In genomic region chr1:74008966-74009365, GRCm38 (mm10) we compare ENCODE assay signal across 9 mouse cellular contexts.
A peak's percentile ranks its signal among the peaks of the same experiment; 100 is the strongest.
DNase-seq lines count a peak whose midpoint lies in the region; ATAC-seq and TF ChIP-seq lines count a peak whose summit lies in the region.
"Had no signal": no experiment of that assay in that cellular context is flagged by ENCODE, and none has a peak within 500 bp of the region (broad histone marks: within the 10 kb centered on the region; RNA-seq: fewer than 3 reads in every experiment).

No protein-coding gene starts in this region.

- peak overlapping the region; percentile 97 for H3K27ac ChIP-seq in gastrocnemius, adult 2 months
- peak overlapping the region; percentile 50; the same call in 1 of the 2 replicates for H3K27ac ChIP-seq in intestine, embryonic 16.5 days (ENCODE audit: low read length)
- peak overlapping the region; percentile 80 for H3K27ac ChIP-seq in liver, postnatal 0 days (ENCODE audit: low read depth)
- no peak overlapping the region for H3K27ac ChIP-seq in forebrain, embryonic 14.5 days (ENCODE audit: low read depth, low read length)

- H3K9ac ChIP-seq in intestine, embryonic 16.5 days (ENCODE audit: low read depth, low read length) = no peak overlapping the region
- H3K9ac ChIP-seq in liver, postnatal 0 days (replicated peaks) = 0 out of 2 replicates have a peak overlapping the region, but pooled peaks have one; percentile 7
- H3K9ac ChIP-seq in forebrain, embryonic 14.5 days (ENCODE audit: low read length) = no peak overlapping the region

- no peak for TF ChIP-seq EP300 in liver, postnatal 0 days (IDR thresholded peaks at IDR 0.05; ENCODE audit: low read depth)

- H3K27me3 ChIP-seq in intestine, embryonic 16.5 days (replicated peaks; ENCODE audit: control insufficient read depth, insufficient read depth, low read length) = no peaks in the 10 kb centered on the region
- no peaks in the 10 kb centered on the region for H3K27me3 ChIP-seq in liver, postnatal 0 days (ENCODE audit: insufficient read depth, low read length)
- H3K27me3 ChIP-seq in forebrain, embryonic 14.5 days (replicated peaks; ENCODE audit: control insufficient read depth, insufficient read depth, low read length) = no peaks in the 10 kb centered on the region
- H3K27me3 ChIP-seq: Patski had no signal

- WGBS in intestine, embryonic 16.5 days = 82% methylated on average over 3 of the region's 3 CpGs
- whole genome bisulfite sequencing in liver, postnatal 0 days (ENCODE audit: insufficient replicate concordance) = 76% methylated on average over 3 of the region's 3 CpGs
- WGBS in forebrain, embryonic 14.5 days = 94% methylated on average over 3 of the region's 3 CpGs

- TF ChIP-seq CTCF in gastrocnemius, adult 2 months (IDR thresholded peaks at IDR 0.05) = no peak
- no peak for TF ChIP-seq CTCF in liver, postnatal 0 days (IDR thresholded peaks at IDR 0.05; ENCODE audit: low read depth)

- peak overlapping the region; percentile 61 for H3K4me3 ChIP-seq in gastrocnemius, adult 2 months
- H3K4me3 ChIP-seq in intestine, embryonic 16.5 days (ENCODE audit: low read length) = no peak overlapping the region
- H3K4me3 ChIP-seq in liver, postnatal 0 days (ENCODE audit: low read depth, low read length) = no peak overlapping the region
- no peak overlapping the region for H3K4me3 ChIP-seq in forebrain, embryonic 14.5 days (ENCODE audit: low read depth, low read length)

- no peaks in the 10 kb centered on the region for H3K36me3 ChIP-seq in intestine, embryonic 16.5 days (ENCODE audit: control insufficient read depth, insufficient read depth, low read length)
- no peaks in the 10 kb centered on the region for H3K36me3 ChIP-seq in liver, postnatal 0 days (replicated peaks; ENCODE audit: insufficient read depth, low read length)
- H3K36me3 ChIP-seq in forebrain, embryonic 14.5 days (ENCODE audit: control insufficient read depth, insufficient read depth, low read length) = no peaks in the 10 kb centered on the region

- DNase-seq in gastrocnemius, adult 2 months = no peak
- no peak for DNase-seq in gastrocnemius, postnatal 10 days
- peak; percentile 81 for DNase-seq in adrenal gland, postnatal 14 days
- no peak for DNase-seq in liver, postnatal 0 days
- DNase-seq in B cell, adult 2 months = no peak
- DNase-seq in forebrain, embryonic 14.5 days (ENCODE audit: low spot score) = no peak

- H3K4me2 ChIP-seq in intestine, embryonic 16.5 days (ENCODE audit: low read depth, low read length) = no peak overlapping the region
- no peak overlapping the region for H3K4me2 ChIP-seq in liver, postnatal 0 days (ENCODE audit: low read depth, low read length)
- no peak overlapping the region for H3K4me2 ChIP-seq in forebrain, embryonic 14.5 days (ENCODE audit: low read length)

- H3K9me3 ChIP-seq in intestine, embryonic 16.5 days (ENCODE audit: control insufficient read depth, low read length) = no peaks in the 10 kb centered on the region; the same call in 1 of the 2 replicates
- peaks cover 4% of the 10 kb centered on the region; the same call in 1 of the 2 replicates for H3K9me3 ChIP-seq in liver, postnatal 0 days (ENCODE audit: low read length)
- no peaks in the 10 kb centered on the region; the same call in 1 of the 2 replicates for H3K9me3 ChIP-seq in forebrain, embryonic 14.5 days (replicated peaks; ENCODE audit: control insufficient read depth, low read length)

- ATAC-seq in intestine, embryonic 16.5 days = 0 out of 2 replicates have a peak, but pooled peaks have one; percentile 12
- no peak for ATAC-seq in liver, postnatal 0 days
- no peak for ATAC-seq in forebrain, embryonic 14.5 days
- no peak for ATAC-seq in monocyte, adult 5-6 weeks (replicated peaks; ENCODE audit: insufficient number of reproducible peaks, low FRiP score, low TSS enrichment, poor library complexity, severe bottlenecking)

- intact Hi-C loops in gastrocnemius, adult 2 months (cut with DNase I) = loop anchor here (2.0 to 5.0 kb wide), 2 partner anchors 33 to 60 kb away; no protein-coding TSS in a partner anchor

- H3K4me1 ChIP-seq in intestine, embryonic 16.5 days (ENCODE audit: control insufficient read depth, insufficient read depth, low read length) = peaks cover 18% of the 10 kb centered on the region
- H3K4me1 ChIP-seq in liver, postnatal 0 days (ENCODE audit: insufficient read depth) = peaks cover 47% of the 10 kb centered on the region
- no peaks in the 10 kb centered on the region for H3K4me1 ChIP-seq in forebrain, embryonic 14.5 days (ENCODE audit: control insufficient read depth, insufficient read depth, low read length)
